Mouse (Mus musculus) cerebellum, postnatal 4 days (tissue): ENCODE results near the gene Rprd1b.
"Not testable (repeated sequence)": the region's sequence is repeated elsewhere in the genome, so short reads cannot be mapped to it uniquely, and the experiment has no call there.

Experiments
- DNase-seq, 2 experiments: peaks; one replicate each; pipeline ENCODE4 v3.0.0; 2022; ENCODE audit warnings: low spot score in 2 of 2, mixed read lengths in 1 of 2

The Rprd1b gene

GRCm38 (mm10) chr2:158043504-158043903 lies 15.2 kb downstream of the Rprd1b start:
- DNase-seq: no peak

GRCm38 (mm10) chr2:158046186-158046585 lies 17.9 kb downstream of the Rprd1b start:
- no peak for DNase-seq

GRCm38 (mm10) chr2:158047903-158048302 lies 19.6 kb downstream of the Rprd1b start:
- DNase-seq: peak in 1 of 2 experiments; percentile 55

- no peak for DNase-seq
Observed at GRCm38 (mm10) chr2:158048718-158049117, 20.4 kb downstream of the Rprd1b start.

GRCm38 (mm10) chr2:158050116-158050515 lies 21.8 kb downstream of the Rprd1b start:
- no peak for DNase-seq

- no peak for DNase-seq
Observed at GRCm38 (mm10) chr2:158054596-158054995, 26.3 kb downstream of the Rprd1b start.

- not testable (repeated sequence) for DNase-seq
Observed at GRCm38 (mm10) chr2:158055383-158055782, 27.1 kb downstream of the Rprd1b start.

GRCm38 (mm10) chr2:158057030-158057429 lies 28.7 kb downstream of the Rprd1b start:
- DNase-seq: no peak

GRCm38 (mm10) chr2:158058534-158058933 lies 30.2 kb downstream of the Rprd1b start:
- peak in 1 of 2 experiments; percentile 65 for DNase-seq

GRCm38 (mm10) chr2:158059666-158060105 lies 31.4 kb downstream of the Rprd1b start:
- no peak for DNase-seq

- DNase-seq: no peak
Observed at GRCm38 (mm10) chr2:158063036-158063435, 34.7 kb downstream of the Rprd1b start.

GRCm38 (mm10) chr2:158064571-158065048 lies 36.3 kb downstream of the Rprd1b start:
- no peak for DNase-seq

GRCm38 (mm10) chr2:158065064-158065463 lies 36.8 kb downstream of the Rprd1b start:
- DNase-seq: no peak

GRCm38 (mm10) chr2:158066456-158066855 lies 38.2 kb downstream of the Rprd1b start:
- DNase-seq: no peak

GRCm38 (mm10) chr2:158067260-158067824 lies 39.0 kb downstream of the Rprd1b start:
- DNase-seq: no peak

- no peak for DNase-seq
Observed at GRCm38 (mm10) chr2:158068444-158068971, 40.2 kb downstream of the Rprd1b start.

- DNase-seq: no peak
Observed at GRCm38 (mm10) chr2:158070885-158071632, 42.8 kb downstream of the Rprd1b start.

GRCm38 (mm10) chr2:158071633-158071995 lies 43.3 kb downstream of the Rprd1b start:
- no peak for DNase-seq

GRCm38 (mm10) chr2:158074835-158075234 lies 46.5 kb downstream of the Rprd1b start:
- DNase-seq: no peak

- DNase-seq: no peak
Observed at GRCm38 (mm10) chr2:158076690-158077089, 48.4 kb downstream of the Rprd1b start.

GRCm38 (mm10) chr2:158077981-158078380 lies 49.7 kb downstream of the Rprd1b start:
- no peak for DNase-seq

GRCm38 (mm10) chr2:158078971-158079370 lies 50.7 kb downstream of the Rprd1b start:
- no peak for DNase-seq

GRCm38 (mm10) chr2:158079843-158080395 lies 51.6 kb downstream of the Rprd1b start:
- DNase-seq: no peak
